Mouse (Mus musculus): Measurements from ENCODE around the gene Tcf7l2. TPM values are rescaled to one million over a fixed set of nuclear protein-coding genes. Genes with fewer than 3 reads are reported as not detected.

The Tcf7l2 gene
- total and polyA plus RNA-seq, 3 experiments: 2.3 to 16.9 (median 13.0) TPM

DNA sequence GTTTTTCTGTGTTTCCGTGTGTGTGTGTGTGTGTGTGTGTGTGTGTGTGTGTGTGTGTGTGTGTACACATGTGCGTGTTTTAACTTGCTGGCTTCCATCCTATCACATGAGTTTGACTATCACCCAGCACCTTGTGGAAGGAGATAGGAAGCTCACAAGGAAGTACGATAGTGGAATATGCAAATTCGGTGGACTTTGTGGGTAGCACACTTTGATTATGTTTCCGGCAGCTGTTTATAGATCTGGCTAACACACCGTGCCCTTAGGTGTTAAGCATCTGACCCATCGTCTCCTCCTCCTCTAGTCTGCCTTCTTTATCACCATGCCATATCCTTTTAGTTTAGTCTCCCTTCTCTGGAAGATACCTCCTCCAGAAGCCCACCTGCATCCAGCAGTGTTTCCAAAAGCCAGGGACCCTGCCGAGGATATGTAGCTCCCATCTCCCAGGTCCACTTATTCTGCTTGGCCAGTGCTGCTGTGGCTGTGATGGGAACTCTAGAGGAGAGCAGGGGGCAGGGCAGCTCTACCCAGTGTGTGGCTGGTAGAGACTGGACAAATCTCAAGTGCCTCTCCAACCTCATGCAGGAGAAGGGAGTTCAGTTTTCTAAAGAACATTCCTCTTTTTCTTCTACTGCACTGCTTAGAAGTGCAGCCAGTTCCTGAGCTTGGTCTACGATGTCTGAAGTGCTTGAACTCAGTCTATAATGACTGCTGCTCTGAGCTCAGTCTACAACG lies 118.6 kb downstream of the Tcf7l2 start:
- Histone ChIP-seq H3K9me3 (replicated peaks) (no peaks in the 10 kb centered on the region), H3K36me3 (replicated peaks) (no peaks in the 10 kb centered on the region), H3K4me1 (ENCODE audit: insufficient read depth, low read depth, low read length) (peaks cover 19% of the 10 kb centered on the region), H3K4me3 (ENCODE audit: low read depth, low read length) (no peak overlapping the region), H3K27me3 (ENCODE audit: insufficient read depth, low read length) (peaks cover 11% of the 10 kb centered on the region; the same call in 1 of the 2 replicates)
- no peak for DNase-seq (ENCODE audit: low spot score)
- ATAC-seq (ENCODE audit: extremely low read depth, insufficient number of reproducible peaks, low FRiP score, poor library complexity, severe bottlenecking): no peak
- TF ChIP-seq POLR2AphosphoS5 (IDR thresholded peaks at IDR 0.05; ENCODE audit: insufficient replicate concordance, low read depth, low read length) (no peak), GATA1 (IDR thresholded peaks at IDR 0.05; ENCODE audit: borderline replicate concordance, low read length) (no peak), GATA2 (IDR thresholded peaks at IDR 0.05; ENCODE audit: borderline replicate concordance, low read depth, low read length) (no peak), TAL1 (conservative IDR thresholded peaks at IDR 0.05; ENCODE audit: low read depth, low read length) (no peak), CTCF (IDR thresholded peaks at IDR 0.05; ENCODE audit: low read depth, low read length) (no peak)

GRCm38 (mm10) chr19:55861746-55862145 lies 120.1 kb downstream of the Tcf7l2 start:
- no peak for ATAC-seq (ENCODE audit: extremely low read depth, insufficient number of reproducible peaks, low FRiP score, poor library complexity, severe bottlenecking)
- no peak for DNase-seq (ENCODE audit: low spot score)
- no peak for TF ChIP-seq TAL1 (conservative IDR thresholded peaks at IDR 0.05; ENCODE audit: low read depth, low read length)
- Histone ChIP-seq H3K4me3 (ENCODE audit: low read depth, low read length) (no peak overlapping the region), H3K36me3 (replicated peaks) (no peaks in the 10 kb centered on the region), H3K27me3 (ENCODE audit: insufficient read depth, low read length) (peaks cover 4% of the 10 kb centered on the region; the same call in 1 of the 2 replicates), H3K9me3 (replicated peaks) (no peaks in the 10 kb centered on the region), H3K4me1 (ENCODE audit: insufficient read depth, low read depth, low read length) (peaks cover 29% of the 10 kb centered on the region)

GRCm38 (mm10) chr19:55862559-55862958 lies 120.9 kb downstream of the Tcf7l2 start:
- TF ChIP-seq GATA1 (IDR thresholded peaks at IDR 0.05; ENCODE audit: borderline replicate concordance, low read length) (no peak), TAL1 (conservative IDR thresholded peaks at IDR 0.05; ENCODE audit: low read depth, low read length) (no peak), POLR2AphosphoS5 (IDR thresholded peaks at IDR 0.05; ENCODE audit: insufficient replicate concordance, low read depth, low read length) (no peak), GATA2 (IDR thresholded peaks at IDR 0.05; ENCODE audit: borderline replicate concordance, low read depth, low read length) (no peak), CTCF (IDR thresholded peaks at IDR 0.05; ENCODE audit: low read depth, low read length) (no peak)
- ATAC-seq (ENCODE audit: extremely low read depth, insufficient number of reproducible peaks, low FRiP score, poor library complexity, severe bottlenecking) (no peak), DNase-seq (ENCODE audit: low spot score) (no peak)
- peaks cover 38% of the 10 kb centered on the region for H3K4me1 ChIP-seq (ENCODE audit: insufficient read depth, low read depth, low read length)
- no peak overlapping the region for H3K4me3 ChIP-seq (ENCODE audit: low read depth, low read length)
- no peaks in the 10 kb centered on the region for H3K9me3 ChIP-seq (replicated peaks)
- H3K36me3 ChIP-seq (replicated peaks): no peaks in the 10 kb centered on the region
- H3K27me3 ChIP-seq (ENCODE audit: insufficient read depth, low read length): peaks cover 4% of the 10 kb centered on the region; the same call in 1 of the 2 replicates

- H3K36me3 ChIP-seq (replicated peaks): no peaks in the 10 kb centered on the region
- H3K27me3 ChIP-seq (ENCODE audit: insufficient read depth, low read length): no peaks in the 10 kb centered on the region; the same call in 1 of the 2 replicates
- ATAC-seq (ENCODE audit: extremely low read depth, insufficient number of reproducible peaks, low FRiP score, poor library complexity, severe bottlenecking) (no peak), DNase-seq (ENCODE audit: low spot score) (no peak)
- peaks cover 40% of the 10 kb centered on the region for H3K4me1 ChIP-seq (ENCODE audit: insufficient read depth, low read depth, low read length)
- TF ChIP-seq GATA1 (IDR thresholded peaks at IDR 0.05; ENCODE audit: borderline replicate concordance, low read length): no peak
- no peak for TF ChIP-seq TAL1 (conservative IDR thresholded peaks at IDR 0.05; ENCODE audit: low read depth, low read length)
- no peak for TF ChIP-seq GATA2 (IDR thresholded peaks at IDR 0.05; ENCODE audit: borderline replicate concordance, low read depth, low read length)
- TF ChIP-seq POLR2AphosphoS5 (IDR thresholded peaks at IDR 0.05; ENCODE audit: insufficient replicate concordance, low read depth, low read length): no peak
- TF ChIP-seq CTCF (IDR thresholded peaks at IDR 0.05; ENCODE audit: low read depth, low read length): no peak
- no peak overlapping the region for H3K4me3 ChIP-seq (ENCODE audit: low read depth, low read length)
- H3K9me3 ChIP-seq (replicated peaks): no peaks in the 10 kb centered on the region
Measured at GRCm38 (mm10) chr19:55865049-55865448, 123.4 kb downstream of the Tcf7l2 start.

- TF ChIP-seq CTCF (IDR thresholded peaks at IDR 0.05; ENCODE audit: low read depth, low read length) (no peak), TAL1 (conservative IDR thresholded peaks at IDR 0.05; ENCODE audit: low read depth, low read length) (no peak), GATA2 (IDR thresholded peaks at IDR 0.05; ENCODE audit: borderline replicate concordance, low read depth, low read length) (no peak), POLR2AphosphoS5 (IDR thresholded peaks at IDR 0.05; ENCODE audit: insufficient replicate concordance, low read depth, low read length) (no peak), GATA1 (IDR thresholded peaks at IDR 0.05; ENCODE audit: borderline replicate concordance, low read length) (no peak)
- ATAC-seq (ENCODE audit: extremely low read depth, insufficient number of reproducible peaks, low FRiP score, poor library complexity, severe bottlenecking): peak; percentile 43
- peaks cover 34% of the 10 kb centered on the region for H3K4me1 ChIP-seq (ENCODE audit: insufficient read depth, low read depth, low read length)
- H3K4me3 ChIP-seq (ENCODE audit: low read depth, low read length): no peak overlapping the region
- peak; percentile 26 for DNase-seq (ENCODE audit: low spot score)
- peaks cover 2% of the 10 kb centered on the region; the same call in 1 of the 2 replicates for H3K27me3 ChIP-seq (ENCODE audit: insufficient read depth, low read length)
- no peaks in the 10 kb centered on the region for H3K36me3 ChIP-seq (replicated peaks)
- 0 out of 2 replicates have a peak, but pooled peaks cover 2% of the 10 kb centered on the region for H3K9me3 ChIP-seq (replicated peaks)
Measured at GRCm38 (mm10) chr19:55865774-55866578, 124.4 kb downstream of the Tcf7l2 start.

- Histone ChIP-seq H3K27me3 (ENCODE audit: insufficient read depth, low read length) (peaks cover 2% of the 10 kb centered on the region; the same call in 1 of the 2 replicates), H3K9me3 (replicated peaks) (0 out of 2 replicates have a peak, but pooled peaks cover 2% of the 10 kb centered on the region), H3K4me3 (ENCODE audit: low read depth, low read length) (no peak overlapping the region), H3K36me3 (replicated peaks) (no peaks in the 10 kb centered on the region), H3K4me1 (ENCODE audit: insufficient read depth, low read depth, low read length) (peaks cover 27% of the 10 kb centered on the region)
- TF ChIP-seq GATA2 (IDR thresholded peaks at IDR 0.05; ENCODE audit: borderline replicate concordance, low read depth, low read length) (no peak), TAL1 (conservative IDR thresholded peaks at IDR 0.05; ENCODE audit: low read depth, low read length) (peak; percentile 24; the same call in 1 of the 2 replicates)
- ATAC-seq (ENCODE audit: extremely low read depth, insufficient number of reproducible peaks, low FRiP score, poor library complexity, severe bottlenecking) (no peak), DNase-seq (ENCODE audit: low spot score) (no peak)
Measured at GRCm38 (mm10) chr19:55867255-55867654, 125.6 kb downstream of the Tcf7l2 start.

Measured in G1E (cell line).